Mouse (Mus musculus) CD4-positive, CD25-positive, alpha-beta regulatory T cell, adult 2 months (primary cell): Measurements from ENCODE around the gene Phactr4.

ENCODE experiments used
- DNase-seq: peaks from one replicate; pipeline ENCODE4 v3.0.0-alpha.2; 2012; ENCODE audit warnings: low read depth, low spot score

Phactr4 gene

DNA sequence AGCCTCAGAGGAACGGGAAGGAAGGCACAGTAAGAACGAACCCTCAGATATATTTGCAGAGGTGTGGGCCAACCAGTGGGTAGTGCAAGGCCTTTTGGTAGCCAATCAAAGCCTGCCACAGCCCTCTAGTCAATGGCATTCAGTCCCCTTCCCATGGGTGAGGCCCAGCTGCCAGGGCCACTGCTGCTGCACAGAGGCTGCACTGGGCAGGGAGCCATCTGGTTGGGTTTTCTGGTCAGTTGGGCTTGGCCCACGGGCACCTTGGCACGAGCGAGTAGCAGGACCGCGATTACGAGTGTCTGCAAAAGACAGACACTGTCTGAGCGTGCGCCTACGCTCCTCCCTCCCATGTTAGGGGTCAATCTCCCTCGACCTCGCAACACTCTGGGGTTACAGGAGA is 83.3 kb downstream of the Phactr4 start:
- no peak for DNase-seq

DNA sequence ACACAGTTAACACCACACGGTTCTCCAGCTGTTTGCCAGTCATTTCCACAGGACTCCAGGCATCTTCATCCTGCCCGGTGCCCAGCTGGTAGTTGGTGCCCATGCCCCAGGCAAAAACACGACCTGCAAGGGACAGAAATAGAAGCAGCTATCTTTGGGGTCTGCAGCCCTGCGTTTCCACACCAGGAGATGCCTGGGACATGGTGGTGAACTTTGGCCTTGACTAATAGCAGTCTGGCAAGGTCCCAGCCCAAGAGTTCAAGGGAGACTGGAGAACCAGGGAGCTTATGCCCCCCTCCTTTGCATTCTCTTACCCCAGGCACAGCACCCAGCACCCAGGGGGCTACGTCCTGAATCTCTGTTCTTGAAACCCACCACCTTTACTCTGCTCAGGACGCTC is 89.4 kb downstream of the Phactr4 start:
- no peak for DNase-seq

DNA sequence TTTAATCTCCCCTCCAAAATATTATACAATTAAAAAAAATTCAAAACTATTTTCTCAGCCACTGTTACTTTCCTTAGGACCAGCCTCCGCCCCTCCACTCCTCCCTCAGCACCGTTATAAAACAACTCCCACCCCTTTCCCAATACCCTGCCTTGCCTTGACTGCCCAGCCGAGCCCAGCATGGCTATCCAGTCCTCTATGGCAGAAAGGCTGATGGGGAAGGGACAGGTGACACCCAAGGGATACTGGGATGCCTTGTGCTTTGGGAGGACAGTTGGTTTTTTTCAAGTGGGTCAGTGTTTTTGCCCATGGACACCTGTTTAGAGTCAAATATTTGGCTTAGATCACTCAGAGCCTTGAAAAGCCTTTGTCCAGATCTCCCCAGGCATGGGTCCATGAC is 90.3 kb downstream of the Phactr4 start:
- DNase-seq: no peak

DNA sequence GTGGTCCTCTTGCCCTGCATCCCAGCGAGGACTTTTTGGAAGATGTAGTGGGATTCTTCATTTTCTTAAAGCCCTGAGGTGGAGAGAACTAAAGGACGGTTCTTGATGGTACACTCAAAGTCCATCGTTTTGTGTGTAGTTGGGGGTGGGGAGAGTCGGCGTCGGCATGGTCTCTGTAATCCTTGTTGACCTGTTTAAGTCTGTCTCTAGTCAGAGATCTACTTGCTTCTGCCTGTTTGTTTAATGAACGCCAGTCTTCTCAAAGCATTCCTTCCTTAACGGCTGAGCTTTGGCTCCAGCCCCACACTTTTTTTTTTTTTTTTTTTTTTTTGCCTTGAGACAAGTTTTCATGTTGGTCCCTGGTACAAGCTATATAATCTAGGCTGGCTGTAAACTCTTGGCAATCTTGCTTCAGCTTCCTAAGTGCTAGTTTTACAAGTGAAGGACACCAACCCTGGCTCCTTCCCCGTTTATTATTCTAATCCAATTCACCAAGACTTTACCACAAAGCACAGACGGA is 92.4 kb downstream of the Phactr4 start:
- no peak for DNase-seq

DNA sequence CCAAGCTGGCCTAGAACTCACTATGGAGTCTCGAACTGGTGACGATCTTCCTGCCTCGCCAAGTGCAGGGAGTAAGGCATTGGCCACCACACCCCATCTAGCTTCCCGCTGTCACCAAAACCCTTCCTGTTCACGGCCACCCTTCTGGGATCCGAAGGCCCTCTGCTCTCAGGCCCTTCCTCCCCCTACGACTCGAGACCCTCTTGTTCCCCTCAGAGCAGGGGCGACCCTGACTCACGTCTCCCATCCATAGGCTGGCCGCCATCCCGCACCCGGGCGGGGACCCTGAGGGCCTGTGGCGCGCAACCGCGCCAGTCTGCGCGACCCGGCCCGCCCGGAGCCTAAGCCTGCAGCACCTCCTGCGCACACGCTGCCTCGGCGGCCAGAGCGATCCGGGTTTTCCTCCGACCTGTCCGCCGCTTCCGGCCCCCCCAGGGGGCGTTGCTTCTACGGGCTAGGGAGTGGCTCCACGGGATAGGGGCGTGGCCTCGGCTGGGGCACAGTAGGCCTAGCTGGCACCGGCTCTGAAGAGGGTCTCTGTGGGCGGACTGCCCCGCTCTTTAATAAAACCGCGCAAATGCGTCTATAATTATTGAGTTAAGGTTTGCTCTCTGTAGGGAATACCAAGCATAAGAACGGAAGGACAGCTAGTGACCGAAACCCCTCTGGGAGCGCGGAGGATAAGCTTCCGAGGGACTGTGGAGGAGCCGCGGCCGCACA is 93.0 kb downstream of the Phactr4 start, which contains the start of gene Trnau1ap:
Trnau1ap (minus strand) TSS at position 424 of the 720 bp plus-strand sequence.
- DNase-seq: peak; percentile 93

DNA sequence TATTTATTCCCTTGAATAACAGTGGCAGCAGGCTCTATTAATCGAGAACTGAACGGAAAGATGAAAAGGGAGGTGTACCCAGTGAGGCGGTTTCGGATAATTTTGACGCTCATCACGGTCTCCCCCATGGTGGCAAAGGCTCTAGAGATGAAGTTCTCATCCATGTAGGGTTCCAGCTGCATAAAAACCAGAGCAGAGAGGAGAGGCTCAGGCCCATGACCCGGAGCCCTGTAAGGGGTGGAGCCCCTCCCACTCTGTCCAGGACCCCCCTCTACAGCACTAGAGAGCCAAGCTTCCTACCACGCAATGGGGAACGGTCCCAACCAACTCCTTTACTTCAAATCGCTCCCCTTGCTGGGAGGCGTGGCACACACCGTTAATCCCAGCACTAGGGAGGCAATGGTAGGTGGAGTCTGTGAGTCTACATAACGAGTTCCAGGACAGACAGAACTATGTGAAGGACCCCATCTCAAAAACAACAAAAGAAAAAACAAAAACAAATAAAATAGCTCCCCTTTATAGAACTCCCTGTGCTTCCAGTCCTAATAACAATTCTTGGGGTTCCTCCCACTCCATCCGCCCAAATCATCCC is 93.8 kb downstream of the Phactr4 start:
- no peak for DNase-seq

DNA sequence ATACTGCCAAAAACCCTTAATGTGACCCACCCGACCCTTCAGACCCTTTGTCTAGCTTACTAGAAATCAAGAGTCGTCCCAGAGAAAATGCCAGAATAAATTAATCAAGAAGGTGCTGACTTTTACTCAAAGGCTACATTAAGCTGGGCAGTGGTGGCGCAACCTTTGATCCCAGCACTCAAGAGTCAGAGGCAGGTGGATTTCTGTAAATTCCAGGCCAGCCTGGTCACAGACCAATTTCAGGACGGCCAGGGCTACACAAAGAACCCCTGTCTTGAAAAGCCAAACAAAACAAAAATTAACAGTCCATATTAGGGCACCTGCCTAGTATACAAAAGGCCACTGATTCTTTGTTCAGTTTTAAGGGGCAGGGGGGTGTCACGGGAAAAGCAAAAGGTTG is 95.8 kb downstream of the Phactr4 start:
- DNase-seq: no peak

DNA sequence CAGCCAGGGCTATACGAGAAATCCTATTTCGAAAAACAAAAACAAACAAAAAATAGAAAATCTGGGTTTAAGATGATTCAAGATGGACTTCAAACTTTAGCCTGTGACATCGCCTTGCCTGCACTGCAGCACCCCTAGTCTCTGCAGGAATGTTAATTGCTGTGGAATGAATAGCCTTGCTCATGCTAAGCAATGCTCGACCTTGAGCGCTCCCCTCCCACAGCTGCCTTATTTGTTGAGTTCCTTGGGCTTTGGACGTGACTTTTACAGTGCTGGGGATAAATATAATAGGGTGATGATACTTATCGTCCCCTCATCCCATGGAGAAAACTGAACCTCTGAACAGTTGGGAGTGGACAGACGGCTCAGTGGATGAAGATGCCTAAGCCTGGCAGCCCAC is 106.6 kb downstream of the Phactr4 start:
- no peak for DNase-seq

DNA sequence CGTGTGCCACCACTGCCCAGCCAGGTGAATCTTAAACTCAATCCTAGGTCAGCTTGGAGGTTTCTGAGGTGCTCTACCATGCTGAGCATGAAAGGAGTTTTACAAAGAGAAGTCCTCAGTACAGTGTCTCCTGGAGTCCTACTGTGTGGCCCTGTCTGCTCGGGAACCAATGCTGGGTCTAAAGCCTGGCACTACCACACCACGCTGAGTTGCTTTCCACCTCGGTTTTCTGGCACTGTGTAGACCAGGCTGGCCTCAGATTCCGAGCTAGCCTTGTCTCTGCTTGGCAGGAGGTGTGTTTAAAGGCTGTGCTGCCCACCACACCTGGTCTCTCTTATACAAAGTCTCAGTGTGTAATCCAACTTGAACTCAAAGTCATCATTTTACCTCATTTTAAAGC is 109.7 kb downstream of the Phactr4 start:
- no peak for DNase-seq

DNA sequence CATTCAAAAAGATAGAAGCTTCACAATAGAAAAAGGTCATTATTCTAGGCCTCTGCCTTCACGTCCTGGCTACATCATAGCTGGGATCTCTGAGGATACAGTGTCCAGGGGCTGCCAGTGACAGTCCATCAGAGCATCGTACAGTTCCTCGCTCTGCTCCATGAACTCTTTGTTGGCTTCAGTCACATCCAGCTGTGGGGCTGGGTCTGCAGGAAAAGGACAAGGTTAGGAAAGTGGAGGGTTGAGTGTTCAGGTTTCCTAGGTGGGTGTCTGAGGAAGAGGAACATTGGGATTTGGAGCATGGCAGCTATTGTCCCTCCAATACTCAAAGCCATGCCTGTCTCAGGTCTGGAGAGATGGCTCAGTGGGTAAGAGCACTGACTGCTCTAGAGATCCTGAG is 110.5 kb downstream of the Phactr4 start:
- DNase-seq: no peak

DNA sequence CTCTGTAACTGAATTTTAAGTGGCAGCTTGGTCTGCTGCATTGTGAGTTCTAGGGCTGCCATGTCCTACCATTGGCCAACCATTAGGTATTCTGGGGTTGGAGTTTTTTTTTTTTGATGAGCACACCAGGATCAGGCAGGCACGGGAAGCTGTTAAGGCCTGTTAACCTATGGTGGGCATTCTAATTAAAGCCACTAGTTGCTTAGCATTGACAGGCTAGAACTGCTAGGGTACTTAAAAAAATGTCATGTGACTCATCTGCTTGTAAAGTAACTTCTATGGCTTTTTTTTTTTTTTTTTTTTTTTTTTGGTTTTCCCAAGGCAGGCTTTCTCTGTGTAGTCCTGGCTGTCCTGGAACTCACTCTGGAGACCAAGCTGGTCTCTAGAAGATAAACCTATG is 111.1 kb downstream of the Phactr4 start:
- DNase-seq: no peak

DNA sequence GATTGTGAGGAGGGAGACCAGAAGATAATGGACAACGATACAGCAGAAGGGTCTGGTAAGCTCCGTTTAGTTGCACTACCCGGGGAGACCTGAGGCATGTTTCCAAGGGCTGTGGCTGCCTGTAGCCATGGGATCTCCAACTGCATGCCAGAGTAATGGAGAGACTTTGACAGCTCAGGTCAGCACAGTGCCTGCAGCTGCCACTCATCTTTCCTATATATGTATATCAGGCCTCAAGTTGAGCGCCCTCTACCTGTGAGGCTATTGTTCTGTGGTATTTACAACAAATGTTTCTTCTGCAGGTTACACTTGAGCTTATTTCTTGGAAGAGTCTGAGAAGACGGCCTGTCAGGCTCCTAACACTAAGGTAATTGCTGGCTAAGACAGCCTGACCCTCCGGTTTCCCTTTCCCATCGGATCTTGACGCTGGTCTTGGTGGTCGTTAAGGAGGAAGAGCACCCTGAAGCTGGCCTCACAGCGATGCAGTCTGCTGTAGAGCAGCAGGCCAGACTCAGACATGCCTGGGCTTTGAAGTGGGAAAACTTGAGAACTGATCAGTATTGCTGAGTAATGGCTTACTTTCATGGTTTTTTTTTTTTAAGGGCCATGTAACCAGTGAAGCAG is 112.3 kb downstream of the Phactr4 start:
- peak; percentile 87 for DNase-seq

DNA sequence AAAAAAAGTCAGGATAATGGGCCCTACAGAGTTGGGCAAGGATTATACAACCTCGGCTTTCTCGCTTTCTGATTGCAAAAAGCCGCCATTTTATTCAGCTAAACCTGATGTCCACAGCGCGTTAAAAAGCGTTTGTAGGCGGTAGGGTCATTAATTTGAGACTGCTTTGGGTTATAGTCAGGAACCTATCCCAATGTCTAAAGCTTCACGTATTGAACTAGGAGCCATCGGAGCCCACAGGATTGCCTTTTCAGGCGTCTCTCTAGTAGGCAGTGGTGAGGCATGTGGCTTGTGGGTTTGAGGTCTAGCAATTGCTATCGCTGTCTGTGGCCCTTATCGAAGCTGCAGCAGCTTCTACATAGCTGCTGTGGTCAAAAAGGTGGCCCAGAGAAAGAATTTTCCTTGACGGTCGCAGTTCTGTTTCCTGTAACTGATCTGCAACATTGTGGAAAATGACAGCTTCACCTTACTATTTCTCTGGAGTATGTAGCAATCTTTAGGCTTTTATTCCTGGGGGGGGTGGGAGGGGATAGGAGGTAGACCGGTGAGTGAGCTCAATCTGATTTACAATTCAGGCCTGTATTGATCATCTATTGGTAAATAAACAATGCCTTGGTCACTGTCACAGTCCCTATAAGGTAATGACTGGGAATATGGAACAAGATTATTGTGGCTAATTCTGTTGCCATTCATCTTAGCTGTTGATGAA is 113.0 kb downstream of the Phactr4 start:
- DNase-seq: peak; percentile 60

DNA sequence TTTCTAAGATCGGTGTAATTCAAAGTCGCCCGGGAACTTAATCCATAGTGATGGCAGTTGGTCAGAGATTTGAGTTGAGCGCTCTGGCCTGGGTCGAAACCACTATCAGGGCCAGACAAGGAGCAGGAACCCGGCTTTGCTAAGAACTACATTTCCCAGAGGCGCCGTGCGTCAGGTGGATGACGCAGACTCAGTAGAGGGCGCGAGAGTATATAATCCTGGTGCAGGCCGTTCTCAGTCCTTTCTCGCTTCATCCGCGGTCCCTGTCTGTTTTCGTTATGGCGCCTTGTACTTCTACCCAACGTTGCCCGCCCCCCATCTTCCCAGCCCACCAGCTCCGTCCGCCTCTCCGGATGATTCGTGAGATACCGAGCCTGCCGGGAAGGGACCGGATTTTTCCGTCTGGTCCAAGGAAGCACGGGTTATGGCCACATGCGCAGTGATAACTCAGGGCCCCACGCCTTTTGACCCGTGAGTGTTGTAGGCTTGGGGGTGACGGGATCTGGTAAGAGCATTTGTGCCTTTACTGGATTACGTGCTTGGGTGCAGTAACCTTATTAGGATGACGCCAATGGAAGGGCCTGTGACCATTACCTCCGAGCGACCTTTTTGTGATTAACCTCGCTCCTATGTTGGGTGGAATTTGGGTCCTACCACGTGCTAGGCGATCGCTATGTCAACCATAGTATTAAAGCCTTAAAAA is 113.7 kb downstream of the Phactr4 start:
- DNase-seq: peak; percentile 94

DNA sequence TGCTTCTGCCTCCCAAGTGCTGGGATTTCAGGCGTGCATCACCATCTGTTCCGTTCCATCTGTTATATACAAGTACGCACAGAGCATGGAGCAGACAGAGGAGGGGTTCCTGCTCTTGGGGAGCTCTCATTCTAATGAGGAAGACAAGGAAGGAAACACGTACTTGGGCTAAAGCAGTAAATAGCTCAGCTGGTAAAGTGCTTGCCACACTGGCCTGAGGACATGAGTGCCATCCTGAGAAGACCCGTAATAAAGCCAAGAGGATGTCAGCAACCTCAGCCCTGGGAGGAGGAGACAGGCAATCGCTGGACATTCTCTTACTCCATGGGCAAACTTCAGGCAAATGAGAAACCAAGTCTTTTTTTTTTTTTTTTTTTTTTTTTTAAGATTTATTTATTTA is 116.3 kb downstream of the Phactr4 start:
- no peak for DNase-seq
